Mouse (Mus musculus): ENCODE data around the gene Gm10392. TPM values are rescaled to one million over a fixed set of nuclear protein-coding genes. Genes with fewer than 3 reads are reported as not detected.

The Gm10392 gene
- polyA plus RNA-seq, 1 experiment from 2014 or later = not detected

DNA sequence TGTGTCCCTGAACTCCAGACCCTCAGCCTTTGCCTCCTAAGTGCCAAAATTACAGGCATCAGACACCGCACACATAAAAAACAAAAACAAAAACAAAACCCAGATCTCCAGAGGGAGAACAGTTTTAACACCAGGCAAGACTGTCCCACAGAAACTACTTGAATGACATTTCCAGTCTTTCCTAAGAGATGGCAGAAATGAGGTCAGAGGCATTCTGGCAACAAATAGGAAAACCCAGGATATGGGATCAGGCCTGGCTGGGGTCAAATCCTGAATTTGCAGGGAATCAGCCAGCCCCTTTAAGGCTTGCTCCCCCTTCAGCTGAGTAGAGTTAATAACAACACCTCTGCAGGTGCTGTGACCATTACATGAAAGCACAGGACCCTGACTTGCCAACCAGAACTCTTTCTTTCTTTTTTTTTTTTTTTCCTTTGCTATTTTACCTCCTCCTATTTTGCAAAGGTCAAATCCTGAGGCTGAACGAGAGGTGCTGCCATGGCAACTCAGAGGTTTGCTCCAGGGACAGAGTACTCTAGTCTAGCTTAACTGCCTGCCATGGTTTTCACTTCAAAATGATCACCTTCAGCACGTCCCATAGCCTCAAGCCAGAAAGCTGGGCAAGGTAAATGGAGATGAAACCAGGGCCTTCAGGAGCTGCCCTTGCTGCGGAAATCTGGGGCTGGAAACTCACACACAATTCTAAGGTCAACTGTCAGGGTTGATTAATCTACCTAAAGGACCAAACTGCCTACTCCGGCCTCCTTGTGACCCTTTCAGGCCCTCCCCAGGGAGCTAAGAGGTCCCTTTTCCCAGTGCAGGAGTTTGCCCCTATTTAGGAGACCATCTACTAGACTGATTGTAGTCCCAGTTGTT is 2.2 kb downstream of the Gm10392 start:
- Histone ChIP-seq H3K4me3 (ENCODE audit: low read length) (no peak overlapping the region), H3K27me3 (ENCODE audit: insufficient read depth, low read length) (peaks cover 19% of the 10 kb centered on the region), H3K27ac (ENCODE audit: low read length) (no peak overlapping the region), H3K4me1 (ENCODE audit: insufficient read depth, low read length) (peaks cover 35% of the 10 kb centered on the region), H3K9me3 (ENCODE audit: low read length) (no peaks in the 10 kb centered on the region), H3K9ac (replicated peaks; ENCODE audit: low read length) (no peak overlapping the region), H3K4me2 (replicated peaks; ENCODE audit: low read depth, low read length) (no peak overlapping the region), H3K36me3 (ENCODE audit: insufficient read depth, low read length) (no peaks in the 10 kb centered on the region)
- no peak for ATAC-seq (ENCODE audit: low FRiP score, low TSS enrichment)
- 54% methylated on average over 5 of the region's 5 CpGs for WGBS

DNA sequence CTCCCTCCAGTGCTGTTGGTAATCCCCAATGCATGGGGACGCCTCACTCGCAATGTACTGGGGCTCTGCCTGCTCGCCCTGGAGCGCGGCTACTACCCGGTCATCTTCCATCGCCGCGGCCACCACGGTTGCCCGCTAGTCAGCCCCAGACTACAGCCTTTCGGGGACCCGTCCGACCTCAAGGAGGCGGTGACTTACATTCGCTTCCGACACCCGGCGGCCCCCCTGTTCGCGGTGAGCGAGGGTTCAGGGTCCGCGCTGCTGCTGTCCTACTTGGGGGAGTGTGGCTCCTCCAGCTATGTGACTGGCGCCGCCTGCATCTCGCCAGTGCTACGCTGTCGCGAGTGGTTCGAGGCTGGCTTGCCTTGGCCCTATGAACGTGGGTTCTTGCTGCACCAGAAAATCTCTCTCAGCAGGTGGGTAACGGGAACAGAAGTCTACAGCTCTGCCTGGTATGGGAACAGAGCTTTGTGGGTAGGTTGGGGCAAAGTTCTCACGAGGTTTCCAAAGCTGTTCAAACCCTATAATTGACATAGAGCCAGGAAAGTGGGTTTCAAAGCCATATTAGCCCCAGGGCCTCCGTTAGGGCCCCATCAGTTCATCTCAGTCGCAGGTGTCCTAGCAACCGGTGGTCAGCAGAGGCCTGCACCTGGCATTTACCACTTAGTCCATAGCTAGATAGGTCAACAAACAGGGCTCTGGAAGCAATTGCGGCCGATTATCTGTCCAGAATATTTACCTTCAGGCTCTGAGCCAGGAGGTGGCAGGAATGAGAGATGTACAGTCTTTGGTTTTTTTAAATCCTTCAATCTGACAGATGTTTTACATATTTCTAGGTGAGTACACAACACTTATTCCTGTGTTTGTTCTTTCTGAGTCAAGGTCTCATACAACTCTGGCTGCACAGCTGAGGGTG is 3.1 kb downstream of the Gm10392 start, which contains the start of gene Trp53i13:
TSS of gene Trp53i13 (minus strand) at position 344 of the 916 bp plus-strand sequence.
- Histone ChIP-seq H3K36me3 (ENCODE audit: insufficient read depth, low read length) (no peaks in the 10 kb centered on the region), H3K9ac (replicated peaks; ENCODE audit: low read length) (peak within 1 kb of the TSS; percentile 69), H3K4me3 (ENCODE audit: low read length) (peak within 1 kb of the TSS; percentile 76), H3K27me3 (ENCODE audit: insufficient read depth, low read length) (peaks cover 19% of the 10 kb centered on the region), H3K4me1 (ENCODE audit: insufficient read depth, low read length) (peaks cover 36% of the 10 kb centered on the region), H3K9me3 (ENCODE audit: low read length) (no peaks in the 10 kb centered on the region), H3K4me2 (replicated peaks; ENCODE audit: low read depth, low read length) (peak within 1 kb of the TSS; percentile 97), H3K27ac (ENCODE audit: low read length) (no peak within 1 kb of the TSS)
- WGBS = 10% methylated on average over 39 of the region's 39 CpGs
- ATAC-seq (ENCODE audit: low FRiP score, low TSS enrichment) = peak; percentile 3; the same call in 1 of the 2 replicates

DNA sequence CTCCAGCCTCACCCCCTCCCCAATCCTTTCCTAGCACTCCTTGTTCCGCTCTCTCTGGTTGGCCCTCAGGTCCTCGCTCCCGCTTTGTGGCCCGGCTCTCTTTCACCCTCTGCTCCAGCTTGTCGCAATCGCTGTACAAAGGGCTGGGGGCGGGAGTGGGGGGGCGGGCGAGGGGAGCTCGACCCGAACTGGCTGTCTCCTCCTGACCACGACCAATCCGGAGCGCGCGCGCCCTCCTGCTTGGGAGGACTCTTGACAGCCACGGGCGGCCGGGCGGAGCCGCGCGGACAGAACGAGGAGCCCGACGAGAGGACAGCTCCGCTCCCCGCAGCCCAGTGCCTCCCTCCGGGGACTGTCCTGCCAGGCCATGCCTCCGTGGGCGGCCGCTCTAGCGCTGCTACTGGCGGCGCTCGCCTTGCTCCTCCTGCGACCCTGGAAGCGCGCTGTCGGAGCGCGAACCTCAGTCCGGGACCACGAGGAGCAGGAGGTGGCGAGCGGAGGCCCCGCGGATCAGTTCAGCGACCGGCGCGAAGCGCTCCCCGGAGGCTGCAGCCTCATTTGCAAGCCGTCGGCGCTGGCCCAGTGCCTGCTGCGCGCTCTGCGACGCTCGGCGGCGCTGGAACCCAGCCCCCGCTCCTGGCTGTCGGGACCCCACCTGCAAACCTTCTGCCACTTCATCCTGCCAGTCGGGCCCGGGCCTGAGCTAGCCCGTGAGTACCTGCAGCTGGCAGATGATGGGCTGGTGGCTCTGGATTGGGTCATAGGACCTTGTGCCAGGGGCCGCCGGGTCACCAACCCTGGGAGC is 4.0 kb downstream of the Gm10392 start, which contains the start of gene Abhd15:
TSS of gene Abhd15 (plus strand) at position 290 of the 805 bp plus-strand sequence.
- Histone ChIP-seq H3K4me2 (replicated peaks; ENCODE audit: low read depth, low read length) (peak within 1 kb of the TSS; percentile 97), H3K9ac (replicated peaks; ENCODE audit: low read length) (peak within 1 kb of the TSS; percentile 69), H3K27ac (ENCODE audit: low read length) (no peak within 1 kb of the TSS), H3K4me3 (ENCODE audit: low read length) (peak within 1 kb of the TSS; percentile 76), H3K27me3 (ENCODE audit: insufficient read depth, low read length) (peaks cover 19% of the 10 kb centered on the region), H3K4me1 (ENCODE audit: insufficient read depth, low read length) (peaks cover 38% of the 10 kb centered on the region), H3K9me3 (ENCODE audit: low read length) (no peaks in the 10 kb centered on the region), H3K36me3 (ENCODE audit: insufficient read depth, low read length) (no peaks in the 10 kb centered on the region)
- ATAC-seq (ENCODE audit: low FRiP score, low TSS enrichment) = peak; percentile 58
- under 1% methylated on average over 72 of the region's 72 CpGs for WGBS

DNA sequence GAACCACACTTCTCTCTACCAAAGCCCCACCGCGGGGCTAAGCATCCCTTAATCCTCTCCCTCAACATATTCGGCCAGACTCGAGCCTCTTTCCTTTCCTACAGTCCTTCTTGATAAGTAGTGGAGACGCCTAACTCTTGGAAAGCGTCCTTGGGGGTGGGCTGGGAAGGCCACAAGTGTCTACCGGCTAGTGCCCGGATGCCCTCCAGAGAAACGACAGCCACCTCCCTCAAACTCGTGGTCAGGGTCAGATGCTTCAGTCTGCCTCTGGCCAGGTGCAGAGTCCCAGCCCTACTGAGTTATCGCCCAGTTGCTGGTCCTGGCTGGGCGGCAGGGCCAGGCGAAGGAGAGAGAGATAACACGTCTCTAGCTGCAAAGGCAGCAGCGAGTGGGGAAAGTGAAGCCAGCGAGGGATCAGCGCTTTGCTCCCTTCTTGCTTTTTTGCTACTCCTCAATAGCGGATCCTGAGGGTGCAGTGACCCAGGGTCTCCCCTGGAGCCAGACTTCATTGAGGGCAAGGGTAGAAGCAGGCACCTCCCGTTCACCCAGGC is 4.6 kb downstream of the Gm10392 start:
- 9% methylated on average over 18 of the region's 19 CpGs for WGBS
- peak overlapping the region; percentile 69 for H3K9ac ChIP-seq (replicated peaks; ENCODE audit: low read length)
- H3K27ac ChIP-seq (ENCODE audit: low read length) = no peak overlapping the region
- H3K36me3 ChIP-seq (ENCODE audit: insufficient read depth, low read length) = no peaks in the 10 kb centered on the region
- peaks cover 19% of the 10 kb centered on the region for H3K27me3 ChIP-seq (ENCODE audit: insufficient read depth, low read length)
- H3K4me2 ChIP-seq (replicated peaks; ENCODE audit: low read depth, low read length) = peak overlapping the region; percentile 97
- H3K4me1 ChIP-seq (ENCODE audit: insufficient read depth, low read length) = peaks cover 42% of the 10 kb centered on the region
- peak overlapping the region; percentile 76 for H3K4me3 ChIP-seq (ENCODE audit: low read length)
- no peaks in the 10 kb centered on the region for H3K9me3 ChIP-seq (ENCODE audit: low read length)
- ATAC-seq (ENCODE audit: low FRiP score, low TSS enrichment) = no peak

DNA sequence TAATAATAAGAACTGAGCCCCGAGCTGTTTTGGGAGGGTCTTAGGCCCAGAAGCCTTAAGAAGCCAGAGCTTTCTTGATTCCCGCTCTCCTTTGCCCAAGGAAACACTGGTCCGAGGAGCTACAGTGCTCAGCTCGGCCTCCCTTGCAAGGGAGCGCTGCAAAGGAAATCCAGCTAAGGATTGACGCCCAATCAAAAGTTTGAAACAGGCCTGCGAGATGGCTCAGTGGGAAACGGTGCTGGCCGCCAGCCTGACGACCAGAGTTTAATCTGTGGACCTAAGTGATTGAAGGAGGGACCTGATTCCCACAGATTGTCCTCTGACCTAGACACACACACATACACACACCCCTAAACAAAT is 5.2 kb downstream of the Gm10392 start:
- Histone ChIP-seq H3K36me3 (ENCODE audit: insufficient read depth, low read length) (no peaks in the 10 kb centered on the region), H3K9ac (replicated peaks; ENCODE audit: low read length) (peak overlapping the region; percentile 69), H3K27me3 (ENCODE audit: insufficient read depth, low read length) (peaks cover 19% of the 10 kb centered on the region), H3K4me1 (ENCODE audit: insufficient read depth, low read length) (peaks cover 44% of the 10 kb centered on the region), H3K4me3 (ENCODE audit: low read length) (peak overlapping the region; percentile 76), H3K27ac (ENCODE audit: low read length) (peak overlapping the region; percentile 37; the same call in 1 of the 2 replicates), H3K9me3 (ENCODE audit: low read length) (no peaks in the 10 kb centered on the region), H3K4me2 (replicated peaks; ENCODE audit: low read depth, low read length) (peak overlapping the region; percentile 86)
- no peak for ATAC-seq (ENCODE audit: low FRiP score, low TSS enrichment)
- 10% methylated on average over 10 of the region's 10 CpGs for WGBS

DNA sequence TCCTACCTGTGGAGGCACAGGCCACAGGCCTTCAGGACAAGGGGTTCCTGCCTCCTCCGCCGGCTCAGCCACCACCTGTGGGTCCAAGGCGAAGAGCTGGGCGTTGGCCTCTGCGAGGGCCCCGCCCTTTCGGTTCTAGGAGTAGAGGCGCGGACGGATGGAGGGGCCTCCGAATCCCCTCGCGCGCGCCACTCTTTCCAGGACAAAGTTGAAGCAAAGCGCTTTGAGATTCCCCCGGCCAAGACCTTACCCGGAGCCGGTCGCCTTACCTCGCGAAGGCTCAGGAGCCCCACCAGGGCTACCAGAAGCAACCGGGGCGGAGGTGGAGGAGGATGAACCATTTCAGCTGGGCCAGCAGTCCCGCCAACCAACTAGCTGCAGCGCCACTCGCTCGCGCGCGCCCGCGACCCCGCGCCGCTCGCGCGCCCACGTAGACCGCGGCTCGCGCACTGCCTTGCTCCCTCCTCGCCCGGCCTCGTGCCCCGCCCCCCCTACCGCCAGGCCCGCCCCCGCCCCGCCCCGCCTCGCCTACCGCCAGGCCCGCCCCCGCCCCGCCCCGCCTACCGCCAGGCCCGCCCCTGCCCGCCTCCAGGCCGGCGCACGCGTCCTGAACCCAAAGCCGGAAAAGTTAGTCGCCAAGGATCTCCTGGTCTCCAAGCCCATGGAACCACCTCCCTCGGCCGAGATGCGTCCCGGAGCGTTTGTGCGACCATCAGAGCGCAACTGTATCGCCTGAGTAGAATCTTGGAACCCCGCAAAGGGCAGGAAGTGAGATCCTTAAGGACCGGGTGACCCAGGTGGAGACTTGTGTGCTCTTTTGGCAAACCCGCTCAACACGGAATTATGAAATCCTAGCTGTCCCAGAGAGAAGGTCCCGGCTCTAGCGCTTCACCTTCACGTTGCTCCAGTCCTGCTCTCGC is 5.8 kb downstream of the Gm10392 start:
- Histone ChIP-seq H3K36me3 (ENCODE audit: insufficient read depth, low read length) (no peaks in the 10 kb centered on the region), H3K27me3 (ENCODE audit: insufficient read depth, low read length) (peaks cover 19% of the 10 kb centered on the region), H3K9me3 (ENCODE audit: low read length) (no peaks in the 10 kb centered on the region), H3K4me2 (replicated peaks; ENCODE audit: low read depth, low read length) (peak overlapping the region; percentile 86), H3K27ac (ENCODE audit: low read length) (peak overlapping the region; percentile 79), H3K4me1 (ENCODE audit: insufficient read depth, low read length) (peaks cover 51% of the 10 kb centered on the region), H3K4me3 (ENCODE audit: low read length) (peak overlapping the region; percentile 76), H3K9ac (replicated peaks; ENCODE audit: low read length) (peak overlapping the region; percentile 84)
- ATAC-seq (ENCODE audit: low FRiP score, low TSS enrichment) = peak; percentile 65
- under 1% methylated on average over 72 of the region's 84 CpGs for WGBS

DNA sequence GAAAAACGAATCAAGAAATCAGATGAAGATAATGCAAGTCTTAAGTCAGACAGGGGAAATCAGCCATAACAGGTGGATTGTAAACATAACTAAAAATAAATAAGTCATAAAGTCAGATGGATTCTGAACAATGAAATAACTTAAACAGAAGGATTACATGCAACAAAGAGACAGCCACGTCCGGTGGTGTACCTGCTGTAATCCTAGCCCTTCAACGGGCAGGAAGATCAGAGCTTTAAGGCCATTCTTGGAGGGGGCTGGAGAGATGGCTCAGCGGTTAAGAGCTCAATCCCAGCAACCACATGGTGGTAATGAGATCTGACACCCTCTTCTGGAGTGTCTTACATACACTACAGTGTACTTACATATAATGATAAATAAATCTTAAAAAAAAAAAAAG is 7.7 kb downstream of the Gm10392 start:
- 61% methylated on average over 5 of the region's 5 CpGs for WGBS
- H3K27ac ChIP-seq (ENCODE audit: low read length) = no peak overlapping the region
- H3K4me2 ChIP-seq (replicated peaks; ENCODE audit: low read depth, low read length) = no peak overlapping the region
- ATAC-seq (ENCODE audit: low FRiP score, low TSS enrichment) = no peak
- peaks cover 15% of the 10 kb centered on the region; the same call in 1 of the 2 replicates for H3K27me3 ChIP-seq (ENCODE audit: insufficient read depth, low read length)
- no peaks in the 10 kb centered on the region for H3K9me3 ChIP-seq (ENCODE audit: low read length)
- no peak overlapping the region for H3K9ac ChIP-seq (replicated peaks; ENCODE audit: low read length)
- H3K4me3 ChIP-seq (ENCODE audit: low read length) = no peak overlapping the region
- peaks cover 9% of the 10 kb centered on the region; the same call in 1 of the 2 replicates for H3K36me3 ChIP-seq (ENCODE audit: insufficient read depth, low read length)
- H3K4me1 ChIP-seq (ENCODE audit: insufficient read depth, low read length) = peaks cover 51% of the 10 kb centered on the region

All from kidney, embryonic 16.5 days (tissue).